In the genomic region with DNA sequence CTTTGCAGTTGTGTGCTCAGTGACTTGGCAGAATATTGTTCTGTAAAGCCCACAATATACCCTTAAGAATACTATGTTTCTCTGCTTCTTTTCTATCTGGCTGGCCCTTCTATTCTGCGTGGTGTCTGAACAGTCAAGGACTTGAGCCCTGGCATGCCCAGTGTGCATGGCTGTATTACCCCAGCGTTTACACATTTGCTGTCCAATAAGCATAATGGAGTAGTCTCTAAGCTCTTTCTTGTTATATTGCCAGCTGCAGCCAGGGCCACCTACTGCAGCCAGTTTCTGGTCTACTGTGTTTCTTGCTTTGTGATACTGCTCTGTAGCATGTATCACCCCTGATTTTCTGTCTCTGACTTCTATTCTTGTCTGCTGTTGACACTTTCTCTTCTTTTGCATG, we compare ENCODE assay signal across 19 mouse cellular contexts.
DNase-seq lines count a peak whose midpoint lies in the region; ATAC-seq and TF ChIP-seq lines count a peak whose summit lies in the region.
"Had no signal": no experiment of that assay in that cellular context is flagged by ENCODE, and none has a peak within 500 bp of the region (broad histone marks: within the 10 kb centered on the region; RNA-seq: fewer than 3 reads in every experiment).

No protein-coding gene starts in this region.

- H3K9me3 ChIP-seq in heart, postnatal 0 days (replicated peaks; ENCODE audit: control insufficient read depth, low read length), result no peaks in the 10 kb centered on the region
- no peaks in the 10 kb centered on the region for H3K9me3 ChIP-seq in midbrain, embryonic 15.5 days
- H3K9me3 ChIP-seq in midbrain, embryonic 10.5 days (replicated peaks), result no peaks in the 10 kb centered on the region
- H3K9me3 ChIP-seq: forebrain, embryonic 15.5 days; heart, embryonic 13.5 days; limb, embryonic 10.5 days; liver, embryonic 12.5 days had no signal

- no peak overlapping the region for H3K9ac ChIP-seq in heart, postnatal 0 days (replicated peaks; ENCODE audit: low read depth, low read length)
- no peak overlapping the region for H3K9ac ChIP-seq in midbrain, embryonic 15.5 days
- H3K9ac ChIP-seq: forebrain, embryonic 15.5 days; heart, embryonic 13.5 days; liver, embryonic 12.5 days had no signal

- ATAC-seq in heart, postnatal 0 days (ENCODE audit: insufficient read depth, low read depth), result no peak
- 0 out of 2 replicates have a peak, but pooled peaks have one; percentile 33 for ATAC-seq in midbrain, embryonic 15.5 days (replicated peaks)
- ATAC-seq: forebrain, embryonic 15.5 days; liver, embryonic 12.5 days had no signal

- H3K36me3 ChIP-seq in heart, postnatal 0 days (replicated peaks; ENCODE audit: control insufficient read depth, insufficient read depth, low read length), result no peaks in the 10 kb centered on the region
- H3K36me3 ChIP-seq in midbrain, embryonic 15.5 days (replicated peaks), result no peaks in the 10 kb centered on the region
- H3K36me3 ChIP-seq in midbrain, embryonic 10.5 days, result no peaks in the 10 kb centered on the region
- H3K36me3 ChIP-seq: forebrain, embryonic 15.5 days; heart, embryonic 13.5 days; limb, embryonic 10.5 days; liver, embryonic 12.5 days had no signal

- H3K27ac ChIP-seq in heart, postnatal 0 days (ENCODE audit: low read depth), result 0 out of 2 replicates have a peak overlapping the region, but pooled peaks have one; percentile 7
- H3K27ac ChIP-seq in midbrain, embryonic 15.5 days, result 0 out of 2 replicates have a peak overlapping the region, but pooled peaks have one; percentile 23
- no peak overlapping the region for H3K27ac ChIP-seq in midbrain, embryonic 10.5 days (replicated peaks)
- H3K27ac ChIP-seq: forebrain, embryonic 15.5 days; heart, embryonic 13.5 days; left cerebral cortex, adult 2 months; limb, embryonic 10.5 days; liver, embryonic 12.5 days had no signal

- no peak overlapping the region for H3K4me2 ChIP-seq in heart, postnatal 0 days (ENCODE audit: low read depth, low read length)
- H3K4me2 ChIP-seq in midbrain, embryonic 15.5 days, result no peak overlapping the region
- H3K4me2 ChIP-seq: forebrain, embryonic 15.5 days; heart, embryonic 13.5 days; liver, embryonic 12.5 days had no signal

- TF ChIP-seq EP300 in heart, postnatal 0 days (IDR thresholded peaks at IDR 0.05; ENCODE audit: low read depth), result no peak

- no peak for TF ChIP-seq CTCF in heart, postnatal 0 days (IDR thresholded peaks at IDR 0.05; ENCODE audit: low read depth)

- no peaks in the 10 kb centered on the region for H3K27me3 ChIP-seq in heart, postnatal 0 days (ENCODE audit: control insufficient read depth, insufficient read depth, low read length)
- H3K27me3 ChIP-seq in midbrain, embryonic 15.5 days (replicated peaks), result no peaks in the 10 kb centered on the region
- H3K27me3 ChIP-seq in midbrain, embryonic 10.5 days (ENCODE audit: low read depth, poor library complexity, severe bottlenecking), result no peaks in the 10 kb centered on the region
- H3K27me3 ChIP-seq: forebrain, embryonic 15.5 days; heart, embryonic 13.5 days; liver, embryonic 12.5 days had no signal

- peaks cover 12% of the 10 kb centered on the region; the same call in 1 of the 2 replicates for H3K4me1 ChIP-seq in heart, postnatal 0 days (ENCODE audit: control insufficient read depth, insufficient read depth)
- no peaks in the 10 kb centered on the region for H3K4me1 ChIP-seq in midbrain, embryonic 15.5 days
- no peaks in the 10 kb centered on the region for H3K4me1 ChIP-seq in midbrain, embryonic 10.5 days
- H3K4me1 ChIP-seq: liver, embryonic 12.5 days had no signal

- intact Hi-C loops in heart, postnatal 10 days (cut with DNase I), result no loop called here

- DNase-seq in cerebellum, adult 9-11 months, result peak; percentile 35
- DNase-seq in cerebellum, adult 18-20 months, result no peak
- no peak for DNase-seq in heart, postnatal 0 days (ENCODE audit: low spot score)
- DNase-seq in heart, postnatal 10 days, result no peak
- DNase-seq in midbrain, embryonic 10.5 days (ENCODE audit: low spot score), result no peak
- no peak for DNase-seq in left cerebral cortex, adult 18-20 months (ENCODE audit: low spot score in 2 of 2)
- DNase-seq: B cell, adult 2 months; embryo, embryonic 11 days; kidney, adult 8-10 months; kidney, postnatal 25 days; lung, adult 2 months; right cerebral cortex, postnatal 25 days; thymus, adult 2 months had no signal

- H3K4me3 ChIP-seq in heart, postnatal 0 days (ENCODE audit: low read depth, low read length), result no peak overlapping the region
- H3K4me3 ChIP-seq in midbrain, embryonic 15.5 days, result no peak overlapping the region
- no peak overlapping the region for H3K4me3 ChIP-seq in midbrain, embryonic 10.5 days
- H3K4me3 ChIP-seq: forebrain, embryonic 15.5 days; heart, embryonic 13.5 days; left cerebral cortex, adult 2 months; limb, embryonic 10.5 days; liver, embryonic 12.5 days had no signal

- 79% methylated on average over 2 of the region's 2 CpGs for WGBS in heart, postnatal 0 days
- 80% methylated on average over 2 of the region's 2 CpGs for WGBS in midbrain, embryonic 15.5 days
- WGBS in midbrain, embryonic 10.5 days, result 94% methylated on average over 2 of the region's 2 CpGs
